15 mouse cellular contexts compared by ENCODE assay signal in the genomic region with DNA sequence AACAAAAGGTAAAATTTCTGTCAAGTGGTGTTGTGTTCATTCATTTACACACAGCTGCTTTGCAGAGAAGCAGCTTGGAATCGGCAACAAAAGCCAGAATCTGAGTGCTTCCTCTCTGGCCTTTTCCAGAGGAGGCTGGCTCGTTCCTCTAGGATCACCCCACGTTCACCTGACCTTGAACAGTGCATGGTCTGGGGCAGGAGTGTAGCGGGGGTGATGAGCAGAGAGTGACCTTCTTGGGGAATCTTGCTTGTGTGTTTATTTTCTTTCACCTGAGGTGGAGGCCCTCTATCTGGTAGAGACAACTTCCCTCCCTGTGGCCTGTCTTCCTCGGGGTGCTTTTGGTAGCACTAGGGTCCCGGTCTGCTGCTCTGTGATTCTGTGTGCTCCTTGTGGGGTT.
DNase-seq lines count a peak whose midpoint lies in the region; ATAC-seq and TF ChIP-seq lines count a peak whose summit lies in the region.
"Had no signal": no experiment of that assay in that cellular context is flagged by ENCODE, and none has a peak within 500 bp of the region (broad histone marks: within the 10 kb centered on the region; RNA-seq: fewer than 3 reads in every experiment).

No protein-coding gene starts in this region.

- H3K4me3 ChIP-seq in hindbrain, embryonic 10.5 days, result no peak overlapping the region
- no peak overlapping the region for H3K4me3 ChIP-seq in hindbrain, postnatal 0 days (ENCODE audit: low read length)
- no peak overlapping the region for H3K4me3 ChIP-seq in embryonic facial prominence, embryonic 14.5 days (ENCODE audit: low read depth, low read length)
- H3K4me3 ChIP-seq in forebrain, embryonic 16.5 days (replicated peaks; ENCODE audit: low read length), result no peak overlapping the region
- no peak overlapping the region for H3K4me3 ChIP-seq in midbrain, embryonic 14.5 days (replicated peaks; ENCODE audit: low read depth, low read length)
- H3K4me3 ChIP-seq: heart, embryonic 15.5 days; layer of hippocampus, adult 2 months; limb, embryonic 15.5 days had no signal

- intact Hi-C loops in gastrocnemius, postnatal 36 days (cut with DNase I), result no loop called here

- H3K36me3 ChIP-seq in hindbrain, embryonic 10.5 days, result no peaks in the 10 kb centered on the region
- H3K36me3 ChIP-seq in hindbrain, postnatal 0 days (ENCODE audit: insufficient read depth, low read length), result no peaks in the 10 kb centered on the region
- no peaks in the 10 kb centered on the region for H3K36me3 ChIP-seq in embryonic facial prominence, embryonic 14.5 days (ENCODE audit: control insufficient read depth, insufficient read depth, low read length)
- no peaks in the 10 kb centered on the region for H3K36me3 ChIP-seq in forebrain, embryonic 16.5 days (ENCODE audit: control insufficient read depth, insufficient read depth)
- no peaks in the 10 kb centered on the region for H3K36me3 ChIP-seq in midbrain, embryonic 14.5 days (ENCODE audit: control insufficient read depth, insufficient read depth, low read length)
- H3K36me3 ChIP-seq: heart, embryonic 15.5 days had no signal

- H3K27me3 ChIP-seq in hindbrain, embryonic 10.5 days (ENCODE audit: insufficient read depth, poor library complexity, severe bottlenecking), result no peaks in the 10 kb centered on the region
- H3K27me3 ChIP-seq in hindbrain, postnatal 0 days (ENCODE audit: insufficient read depth, low read length), result no peaks in the 10 kb centered on the region
- H3K27me3 ChIP-seq in embryonic facial prominence, embryonic 14.5 days (replicated peaks; ENCODE audit: control insufficient read depth, insufficient read depth, low read length), result no peaks in the 10 kb centered on the region
- no peaks in the 10 kb centered on the region for H3K27me3 ChIP-seq in forebrain, embryonic 16.5 days (replicated peaks; ENCODE audit: control insufficient read depth, insufficient read depth, low read length)
- H3K27me3 ChIP-seq in midbrain, embryonic 14.5 days (ENCODE audit: control insufficient read depth, insufficient read depth, low read length), result no peaks in the 10 kb centered on the region
- H3K27me3 ChIP-seq: heart, embryonic 15.5 days; limb, embryonic 15.5 days had no signal

- peak overlapping the region; percentile 42 for H3K27ac ChIP-seq in hindbrain, embryonic 10.5 days
- H3K27ac ChIP-seq in hindbrain, postnatal 0 days, result no peak overlapping the region; the same call in 1 of the 2 replicates
- no peak overlapping the region for H3K27ac ChIP-seq in embryonic facial prominence, embryonic 14.5 days (replicated peaks; ENCODE audit: low read depth, low read length)
- H3K27ac ChIP-seq in forebrain, embryonic 16.5 days (ENCODE audit: low read length), result peak overlapping the region; percentile 30; the same call in 1 of the 2 replicates
- H3K27ac ChIP-seq in midbrain, embryonic 14.5 days (replicated peaks; ENCODE audit: low read depth, low read length), result peak overlapping the region; percentile 80
- H3K27ac ChIP-seq: heart, embryonic 15.5 days; layer of hippocampus, adult 2 months; limb, embryonic 15.5 days had no signal

- DNase-seq in hindbrain, embryonic 10.5 days (ENCODE audit: low spot score), result no peak
- no peak for DNase-seq in hindbrain, postnatal 0 days (ENCODE audit: low spot score)
- no peak for DNase-seq in embryonic facial prominence, embryonic 14.5 days (ENCODE audit: low spot score)
- DNase-seq in midbrain, embryonic 14.5 days, result peak; percentile 18
- DNase-seq in gastrocnemius, postnatal 36 days, result no peak
- no peak for DNase-seq in cerebellum, postnatal 25 days
- DNase-seq in cerebellum, postnatal 4 days (ENCODE audit: low spot score in 2 of 2), result no peak
- DNase-seq: cerebellum, adult 8-10 months; lung, postnatal 36 days; retina, postnatal 1 day had no signal

- no peak overlapping the region for H3K4me2 ChIP-seq in hindbrain, postnatal 0 days (ENCODE audit: low read depth, low read length)
- H3K4me2 ChIP-seq in embryonic facial prominence, embryonic 14.5 days (ENCODE audit: low read depth, low read length), result no peak overlapping the region
- no peak overlapping the region for H3K4me2 ChIP-seq in forebrain, embryonic 16.5 days (ENCODE audit: low read length)
- H3K4me2 ChIP-seq in midbrain, embryonic 14.5 days (ENCODE audit: low read length), result peak overlapping the region; percentile 30
- H3K4me2 ChIP-seq: heart, embryonic 15.5 days; limb, embryonic 15.5 days had no signal

- no peaks in the 10 kb centered on the region for H3K9me3 ChIP-seq in hindbrain, embryonic 10.5 days
- H3K9me3 ChIP-seq in hindbrain, postnatal 0 days (ENCODE audit: low read length), result no peaks in the 10 kb centered on the region
- no peaks in the 10 kb centered on the region for H3K9me3 ChIP-seq in embryonic facial prominence, embryonic 14.5 days (ENCODE audit: control insufficient read depth, low read length)
- H3K9me3 ChIP-seq in forebrain, embryonic 16.5 days (ENCODE audit: control insufficient read depth, low read length), result no peaks in the 10 kb centered on the region
- H3K9me3 ChIP-seq in midbrain, embryonic 14.5 days (ENCODE audit: control insufficient read depth, low read length), result no peaks in the 10 kb centered on the region
- H3K9me3 ChIP-seq: heart, embryonic 15.5 days; limb, embryonic 15.5 days had no signal

- 54% methylated on average over 6 of the region's 6 CpGs for WGBS in hindbrain, embryonic 10.5 days
- 39% methylated on average over 6 of the region's 6 CpGs for WGBS in hindbrain, postnatal 0 days
- 54% methylated on average over 6 of the region's 6 CpGs for WGBS in embryonic facial prominence, embryonic 14.5 days
- WGBS in forebrain, embryonic 16.5 days, result 71% methylated on average over 6 of the region's 6 CpGs
- 45% methylated on average over 6 of the region's 6 CpGs for WGBS in midbrain, embryonic 14.5 days

- no peak overlapping the region for H3K9ac ChIP-seq in hindbrain, postnatal 0 days (replicated peaks; ENCODE audit: low read length)
- H3K9ac ChIP-seq in embryonic facial prominence, embryonic 14.5 days (ENCODE audit: low read depth, low read length), result peak overlapping the region; percentile 46
- no peak overlapping the region for H3K9ac ChIP-seq in forebrain, embryonic 16.5 days (replicated peaks; ENCODE audit: low read depth, low read length)
- peak overlapping the region; percentile 34; the same call in 1 of the 2 replicates for H3K9ac ChIP-seq in midbrain, embryonic 14.5 days (replicated peaks; ENCODE audit: low read length)
- H3K9ac ChIP-seq: heart, embryonic 15.5 days; limb, embryonic 15.5 days had no signal

- TF ChIP-seq CTCF in hindbrain, postnatal 0 days (IDR thresholded peaks at IDR 0.05; ENCODE audit: low read depth), result no peak

- no peak for ATAC-seq in hindbrain, postnatal 0 days
- no peak for ATAC-seq in embryonic facial prominence, embryonic 14.5 days (ENCODE audit: low read depth)
- no peak for ATAC-seq in forebrain, embryonic 16.5 days
- no peak for ATAC-seq in midbrain, embryonic 14.5 days (ENCODE audit: low FRiP score, low TSS enrichment)
- ATAC-seq: intestine, embryonic 16.5 days had no signal

- H3K4me1 ChIP-seq in hindbrain, embryonic 10.5 days (replicated peaks), result peaks cover 27% of the 10 kb centered on the region
- peaks cover 10% of the 10 kb centered on the region; the same call in 1 of the 2 replicates for H3K4me1 ChIP-seq in hindbrain, postnatal 0 days (ENCODE audit: insufficient read depth, low read length)
- no peaks in the 10 kb centered on the region for H3K4me1 ChIP-seq in embryonic facial prominence, embryonic 14.5 days (ENCODE audit: control insufficient read depth, insufficient read depth, low read length)
- peaks cover 9% of the 10 kb centered on the region; the same call in 1 of the 2 replicates for H3K4me1 ChIP-seq in forebrain, embryonic 16.5 days (replicated peaks; ENCODE audit: control insufficient read depth, insufficient read depth, low read length)
- H3K4me1 ChIP-seq in midbrain, embryonic 14.5 days (ENCODE audit: control insufficient read depth, insufficient read depth, low read length), result peaks cover 21% of the 10 kb centered on the region
- H3K4me1 ChIP-seq: limb, embryonic 15.5 days had no signal

Comparison
In these comparisons a context has a peak if more than half of its experiments do, and no peak if none do; other contexts are left out.
1. H3K27ac ChIP-seq: peak in hindbrain, embryonic 10.5 days (single experiment), forebrain, embryonic 16.5 days (single experiment) and midbrain, embryonic 14.5 days (single experiment); none in hindbrain, postnatal 0 days (single experiment) and embryonic facial prominence, embryonic 14.5 days (single experiment).
2. H3K9ac ChIP-seq: peak in embryonic facial prominence, embryonic 14.5 days (single experiment) and midbrain, embryonic 14.5 days (single experiment); none in hindbrain, postnatal 0 days (single experiment) and forebrain, embryonic 16.5 days (single experiment).